Mouse (Mus musculus) right cerebral cortex, postnatal 14 days (tissue): Measurements from ENCODE around the gene Mindy1.
"Not testable (repeated sequence)": the region's sequence is repeated elsewhere in the genome, so short reads cannot be mapped to it uniquely, and the experiment has no call there.

Source experiments
- DNase-seq: peaks from one replicate; pipeline ENCODE4 v3.0.0; 2022

Gene Mindy1

GRCm38 (mm10) chr3:95324454-95325144, 43.5 kb downstream of the Mindy1 start:
- DNase-seq, result no peak

GRCm38 (mm10) chr3:95328803-95329404, 47.8 kb downstream of the Mindy1 start:
- no peak for DNase-seq

GRCm38 (mm10) chr3:95331528-95331927, 50.4 kb downstream of the Mindy1 start:
- DNase-seq, result no peak

GRCm38 (mm10) chr3:95337345-95337744, 56.2 kb downstream of the Mindy1 start:
- no peak for DNase-seq

- no peak for DNase-seq
Observed at GRCm38 (mm10) chr3:95338251-95338650, 57.1 kb downstream of the Mindy1 start.

GRCm38 (mm10) chr3:95343356-95344000, 62.3 kb downstream of the Mindy1 start:
- not testable (repeated sequence) for DNase-seq
